Mouse (Mus musculus): ENCODE data around the gene Panx1. TPM values are rescaled to one million over a fixed set of nuclear protein-coding genes. Genes with fewer than 3 reads are reported as not detected.

The Panx1 gene
- polyA plus RNA-seq, 2 experiments, result 2.8 to 4.7 TPM

DNA sequence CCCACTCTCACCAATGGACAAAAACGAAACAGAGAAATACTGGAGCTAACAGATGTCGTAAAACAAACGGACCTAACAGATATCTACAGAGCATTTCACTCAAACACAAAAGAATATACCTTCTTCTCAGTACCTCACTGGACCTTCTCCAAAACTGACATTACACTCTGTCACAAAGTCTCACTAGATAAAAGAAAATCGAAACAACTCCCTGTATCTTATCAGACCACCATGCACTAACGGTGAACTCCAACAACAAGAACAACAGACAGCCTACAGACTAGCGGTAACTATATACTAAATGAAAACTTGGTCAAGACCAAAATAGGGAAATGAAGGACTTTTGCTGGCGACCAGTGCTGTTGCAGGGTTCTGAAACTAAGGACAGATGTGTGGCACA lies 71.5 kb downstream of the Panx1 start:
- TF ChIP-seq EP300 (IDR thresholded peaks at IDR 0.05; ENCODE audit: low read depth) (peak; percentile 70), CTCF (IDR thresholded peaks at IDR 0.05; ENCODE audit: low read depth) (no peak)
- Histone ChIP-seq H3K4me2 (ENCODE audit: low read depth) (peak overlapping the region; percentile 61), H3K9me3 (ENCODE audit: control insufficient read depth, low read length) (no peaks in the 10 kb centered on the region), H3K4me3 (ENCODE audit: insufficient read depth in 1 of 2, low read depth in 2 of 2, low read length in 2 of 2) (peak overlapping the region in 1 of 2 experiments; percentile 26; a peak in 2 of 4 replicates), H3K9ac (replicated peaks) (peak overlapping the region; percentile 47; the same call in 1 of the 2 replicates), H3K36me3 (replicated peaks; ENCODE audit: control insufficient read depth, insufficient read depth, low read depth) (no peaks in the 10 kb centered on the region), H3K4me1 (replicated peaks; ENCODE audit: control insufficient read depth in 2 of 2, insufficient read depth in 2 of 2, low read length in 1 of 2) (peaks cover 24 to 35% of the 10 kb centered on the region in 2 experiments), H3K27ac (peak overlapping the region; percentile 53), H3K27me3 (ENCODE audit: control insufficient read depth, insufficient read depth, low read length) (no peaks in the 10 kb centered on the region)
- DNase-seq (ENCODE audit: low read depth in 3 of 3, low spot score in 3 of 3), result peak in 2 of 3 experiments; percentile 24 to 37
- peak; percentile 68 for ATAC-seq (ENCODE audit: insufficient read depth)
- 22% methylated on average over 7 of the region's 7 CpGs for WGBS (ENCODE audit: insufficient replicate concordance)

DNA sequence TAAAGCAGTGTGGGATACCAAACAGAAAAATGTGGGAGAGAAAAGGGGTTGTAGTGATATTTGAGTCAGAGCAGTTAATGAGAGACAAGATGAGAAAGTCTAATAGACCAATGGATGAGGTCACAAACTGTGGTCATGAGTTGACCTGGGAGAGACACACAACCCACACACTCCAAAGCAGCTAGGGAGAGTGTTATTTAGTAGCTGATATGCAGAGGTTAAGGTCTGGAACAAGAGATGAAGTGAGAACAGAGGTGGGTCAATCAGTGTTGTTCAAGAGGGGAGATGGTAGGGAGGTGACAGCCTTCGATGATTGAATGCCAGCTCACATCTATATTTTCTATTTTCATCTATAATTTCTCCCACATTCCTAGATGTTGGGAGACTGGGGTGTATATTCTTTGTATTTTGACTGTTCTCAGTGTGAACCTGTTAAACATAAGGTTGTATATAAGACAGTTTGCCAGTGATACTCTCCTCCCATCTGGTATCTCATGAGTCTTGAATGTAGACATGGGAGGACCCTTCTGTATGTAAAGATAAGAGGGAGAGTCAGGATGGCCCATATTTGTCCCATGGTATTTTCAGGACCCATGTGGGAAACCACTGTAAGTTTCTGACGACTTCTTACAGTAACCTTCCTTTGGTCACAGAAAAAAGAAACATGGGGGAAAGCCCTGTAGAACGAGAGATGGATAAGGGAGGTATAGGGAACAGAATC lies 74.3 kb downstream of the Panx1 start:
- H3K4me2 ChIP-seq (ENCODE audit: low read depth), result peak overlapping the region; percentile 61
- DNase-seq (ENCODE audit: low read depth in 3 of 3, low spot score in 3 of 3) (peak; percentile 37 to 46 (median 43)), ATAC-seq (ENCODE audit: insufficient read depth) (peak; percentile 83)
- H3K4me3 ChIP-seq (ENCODE audit: insufficient read depth in 1 of 2, low read depth in 2 of 2, low read length in 2 of 2), result peak overlapping the region in 1 of 2 experiments; percentile 26; a peak in 1 of 4 replicates
- WGBS (ENCODE audit: insufficient replicate concordance), result 38% methylated on average over 3 of the region's 3 CpGs
- H3K36me3 ChIP-seq (replicated peaks; ENCODE audit: control insufficient read depth, insufficient read depth, low read depth), result no peaks in the 10 kb centered on the region
- H3K4me1 ChIP-seq (replicated peaks; ENCODE audit: control insufficient read depth in 2 of 2, insufficient read depth in 2 of 2, low read length in 1 of 2), result peaks cover 24 to 40% of the 10 kb centered on the region in 2 experiments
- no peaks in the 10 kb centered on the region for H3K9me3 ChIP-seq (ENCODE audit: control insufficient read depth, low read length)
- peak overlapping the region; percentile 16 for H3K9ac ChIP-seq (replicated peaks)
- H3K27me3 ChIP-seq (ENCODE audit: control insufficient read depth, insufficient read depth, low read length), result no peaks in the 10 kb centered on the region
- TF ChIP-seq EP300 (IDR thresholded peaks at IDR 0.05; ENCODE audit: low read depth) (peak; percentile 68), CTCF (IDR thresholded peaks at IDR 0.05; ENCODE audit: low read depth) (no peak)
- H3K27ac ChIP-seq, result peak overlapping the region; percentile 68

DNA sequence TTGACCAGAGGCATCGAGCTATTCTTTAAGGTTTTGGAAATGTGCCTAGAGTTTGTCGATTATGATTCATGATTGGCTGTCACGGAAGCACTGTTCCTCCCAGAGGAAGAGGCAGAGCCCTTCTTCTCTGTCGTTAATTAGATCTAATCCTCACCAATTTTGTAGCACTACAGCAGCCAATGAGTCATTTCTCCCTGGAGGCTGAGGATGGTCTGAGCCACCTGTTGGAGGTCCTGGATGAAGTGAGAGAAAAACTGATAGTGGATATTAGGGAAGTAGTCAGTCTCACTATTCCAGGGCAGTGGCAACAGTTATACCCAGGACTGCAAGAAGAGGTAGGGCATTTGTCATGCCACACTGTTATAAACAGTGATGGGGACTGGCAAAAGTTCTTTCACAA lies 75.1 kb downstream of the Panx1 start:
- DNase-seq (ENCODE audit: low read depth in 3 of 3, low spot score in 3 of 3) (no peak), ATAC-seq (ENCODE audit: insufficient read depth) (no peak)
- peaks cover 24 to 40% of the 10 kb centered on the region in 2 experiments for H3K4me1 ChIP-seq (replicated peaks; ENCODE audit: control insufficient read depth in 2 of 2, insufficient read depth in 2 of 2, low read length in 1 of 2)
- 55% methylated on average over 4 of the region's 4 CpGs for WGBS (ENCODE audit: insufficient replicate concordance)
- H3K4me3 ChIP-seq (ENCODE audit: insufficient read depth in 1 of 2, low read depth in 2 of 2, low read length in 2 of 2), result no peak overlapping the region
- H3K9ac ChIP-seq (replicated peaks), result peak overlapping the region; percentile 9; the same call in 1 of the 2 replicates
- H3K27me3 ChIP-seq (ENCODE audit: control insufficient read depth, insufficient read depth, low read length), result no peaks in the 10 kb centered on the region
- H3K27ac ChIP-seq, result peak overlapping the region; percentile 14
- H3K9me3 ChIP-seq (ENCODE audit: control insufficient read depth, low read length), result no peaks in the 10 kb centered on the region
- no peak overlapping the region; the same call in 1 of the 2 replicates for H3K4me2 ChIP-seq (ENCODE audit: low read depth)
- no peak for TF ChIP-seq CTCF (IDR thresholded peaks at IDR 0.05; ENCODE audit: low read depth)
- TF ChIP-seq EP300 (IDR thresholded peaks at IDR 0.05; ENCODE audit: low read depth), result no peak
- H3K36me3 ChIP-seq (replicated peaks; ENCODE audit: control insufficient read depth, insufficient read depth, low read depth), result no peaks in the 10 kb centered on the region

DNA sequence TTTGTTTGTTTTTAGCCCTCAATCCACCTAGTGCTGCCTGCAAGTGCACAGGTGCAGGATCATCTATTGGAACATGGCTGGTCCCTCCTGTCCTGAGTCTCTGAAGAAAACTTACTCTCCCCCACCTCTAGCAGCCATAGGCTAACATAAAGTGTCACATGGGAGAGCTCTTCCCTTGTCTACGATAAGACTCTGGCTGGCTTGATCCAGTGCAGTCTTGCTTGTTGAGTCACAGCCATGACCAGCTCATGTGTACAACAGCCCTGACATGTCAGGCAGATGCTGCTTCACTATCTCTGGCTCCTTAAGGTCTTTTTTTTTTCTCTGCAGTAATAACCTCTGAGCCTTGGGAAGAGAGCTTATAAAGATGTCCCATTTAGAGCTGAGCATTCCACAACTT lies 77.7 kb downstream of the Panx1 start:
- TF ChIP-seq EP300 (IDR thresholded peaks at IDR 0.05; ENCODE audit: low read depth) (no peak), CTCF (IDR thresholded peaks at IDR 0.05; ENCODE audit: low read depth) (no peak)
- Histone ChIP-seq H3K27ac (no peak overlapping the region), H3K9ac (replicated peaks) (no peak overlapping the region), H3K4me2 (ENCODE audit: low read depth) (no peak overlapping the region), H3K36me3 (replicated peaks; ENCODE audit: control insufficient read depth, insufficient read depth, low read depth) (no peaks in the 10 kb centered on the region), H3K4me1 (replicated peaks; ENCODE audit: control insufficient read depth in 2 of 2, insufficient read depth in 2 of 2, low read length in 1 of 2) (peaks cover 20 to 29% of the 10 kb centered on the region in 2 experiments), H3K4me3 (ENCODE audit: insufficient read depth in 1 of 2, low read depth in 2 of 2, low read length in 2 of 2) (no peak overlapping the region), H3K9me3 (ENCODE audit: control insufficient read depth, low read length) (no peaks in the 10 kb centered on the region), H3K27me3 (ENCODE audit: control insufficient read depth, insufficient read depth, low read length) (no peaks in the 10 kb centered on the region)
- DNase-seq (ENCODE audit: low read depth in 3 of 3, low spot score in 3 of 3) (peak in 1 of 3 experiments; percentile 12), ATAC-seq (ENCODE audit: insufficient read depth) (peak; percentile 50; the same call in 1 of the 2 replicates)
- 41% methylated on average over 1 of the region's 1 CpGs for WGBS (ENCODE audit: insufficient replicate concordance)

DNA sequence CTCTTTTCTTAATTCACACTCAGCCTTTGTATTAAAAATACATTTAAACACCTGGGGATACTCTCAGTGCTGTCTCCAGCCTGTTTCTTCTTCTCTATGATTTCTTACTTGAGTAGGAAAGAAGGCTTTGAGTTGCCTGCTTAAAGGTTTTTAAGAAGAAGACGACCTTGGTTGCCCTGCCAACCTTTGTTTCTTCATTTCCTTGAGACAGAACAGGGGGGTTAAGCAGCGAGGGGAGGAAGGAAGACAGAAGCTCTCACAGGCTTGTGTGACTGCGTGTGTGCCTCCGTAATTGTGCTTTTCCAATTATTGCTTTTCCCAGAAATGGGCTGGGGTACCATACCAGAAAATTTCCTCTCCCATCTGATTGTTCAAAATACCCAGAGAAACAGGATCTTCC lies 78.5 kb downstream of the Panx1 start:
- no peak for DNase-seq (ENCODE audit: low read depth in 3 of 3, low spot score in 3 of 3)
- no peaks in the 10 kb centered on the region for H3K36me3 ChIP-seq (replicated peaks; ENCODE audit: control insufficient read depth, insufficient read depth, low read depth)
- no peaks in the 10 kb centered on the region for H3K9me3 ChIP-seq (ENCODE audit: control insufficient read depth, low read length)
- no peak overlapping the region for H3K9ac ChIP-seq (replicated peaks)
- H3K27me3 ChIP-seq (ENCODE audit: control insufficient read depth, insufficient read depth, low read length), result no peaks in the 10 kb centered on the region
- no peak overlapping the region for H3K4me2 ChIP-seq (ENCODE audit: low read depth)
- H3K4me1 ChIP-seq (replicated peaks; ENCODE audit: control insufficient read depth in 2 of 2, insufficient read depth in 2 of 2, low read length in 1 of 2), result peaks cover 18 to 26% of the 10 kb centered on the region in 2 experiments
- no peak overlapping the region for H3K27ac ChIP-seq
- H3K4me3 ChIP-seq (ENCODE audit: insufficient read depth in 1 of 2, low read depth in 2 of 2, low read length in 2 of 2), result no peak overlapping the region
- 39% methylated on average over 4 of the region's 4 CpGs for WGBS (ENCODE audit: insufficient replicate concordance)
- TF ChIP-seq EP300 (IDR thresholded peaks at IDR 0.05; ENCODE audit: low read depth) (no peak), CTCF (IDR thresholded peaks at IDR 0.05; ENCODE audit: low read depth) (no peak)
- ATAC-seq (ENCODE audit: insufficient read depth), result no peak

All from liver, embryonic 14.5 days (tissue).